Mouse (Mus musculus): ENCODE data around the gene AY358078. TPM values are rescaled to one million over a fixed set of nuclear protein-coding genes. Genes with fewer than 3 reads are reported as not detected.
A peak's percentile ranks its signal among the peaks of the same experiment; 100 is the strongest.
"Not testable (repeated sequence)": the region's sequence is repeated elsewhere in the genome, so short reads cannot be mapped to it uniquely, and the experiment has no call there.

The AY358078 gene
- total RNA-seq (2021) = not detected
- long read RNA-seq, experiment 1 = 0 reads
- long read RNA-seq, experiment 2 = 0 reads

DNA sequence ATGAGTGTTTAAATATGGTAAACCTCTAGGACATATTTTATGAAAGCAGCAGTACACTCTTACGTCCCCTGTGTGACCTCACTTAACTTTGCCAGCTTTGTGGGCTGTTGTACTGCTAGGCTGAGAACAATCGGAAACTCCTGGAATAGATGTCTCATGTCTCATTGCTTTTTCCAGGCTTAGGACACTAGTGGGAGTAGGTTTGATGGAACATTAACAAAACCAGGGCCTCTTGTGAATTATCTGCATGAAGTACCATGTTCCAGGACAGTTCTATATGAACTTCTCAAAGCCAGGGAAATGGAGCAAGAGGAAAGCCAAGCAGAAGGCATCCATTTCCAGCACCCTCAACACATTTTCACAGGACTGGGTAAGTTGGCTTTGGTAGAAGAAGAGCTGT lies at the start of gene AY358078:
Gene AY358078, plus strand, starts transcription at position 301 of the 400 bp plus-strand sequence.
- no peak for DNase-seq

DNA sequence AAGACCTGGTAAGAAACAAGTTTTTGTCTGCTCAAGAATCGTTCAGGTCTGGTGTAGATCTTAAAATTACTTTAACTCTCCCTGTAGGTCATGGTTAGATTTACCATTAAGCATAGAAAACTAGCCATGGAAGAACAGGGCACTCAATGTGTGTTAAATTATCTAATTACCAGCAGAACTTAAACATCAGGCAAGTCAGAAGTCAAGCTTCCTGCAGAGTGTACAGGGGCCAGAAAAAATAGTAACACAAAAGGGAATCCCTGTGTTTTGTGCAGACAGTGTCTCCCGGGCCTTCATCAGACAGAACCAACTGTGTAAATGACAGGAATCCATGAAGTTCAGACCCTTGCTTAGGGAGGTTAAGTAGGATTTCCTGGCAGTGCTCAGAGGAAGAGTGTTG lies 43.9 kb upstream of the AY358078 start:
- DNase-seq = no peak

DNA sequence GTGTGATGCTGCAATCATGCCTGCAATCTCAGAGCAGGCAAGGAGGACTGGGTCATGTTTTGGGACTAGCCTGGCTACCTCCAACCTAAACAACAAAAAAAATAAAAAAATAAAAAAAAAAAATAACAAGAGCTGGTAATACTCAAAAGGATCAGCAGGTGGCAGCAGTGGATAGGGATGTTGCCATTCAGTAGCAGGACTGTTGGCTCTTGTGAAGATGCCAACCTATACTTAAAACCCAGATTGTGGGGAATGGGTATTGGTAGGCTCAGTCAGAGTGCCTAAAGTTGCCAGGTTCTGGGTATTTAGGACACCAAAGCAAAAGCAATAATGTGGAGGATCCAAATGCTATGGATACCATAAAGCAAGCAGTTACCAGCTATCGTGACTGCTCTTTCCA lies 28.5 kb upstream of the AY358078 start:
- DNase-seq = not testable (repeated sequence)

- DNase-seq = no peak
Observed at GRCm38 (mm10) chr14:51773490-51773889, 26.4 kb upstream of the AY358078 start, which contains the start of gene Ang4. Ang4 (minus strand) TSS chr14:51773590.

- no peak for DNase-seq
Observed at GRCm38 (mm10) chr14:51777791-51778190, 22.1 kb upstream of the AY358078 start.

DNA sequence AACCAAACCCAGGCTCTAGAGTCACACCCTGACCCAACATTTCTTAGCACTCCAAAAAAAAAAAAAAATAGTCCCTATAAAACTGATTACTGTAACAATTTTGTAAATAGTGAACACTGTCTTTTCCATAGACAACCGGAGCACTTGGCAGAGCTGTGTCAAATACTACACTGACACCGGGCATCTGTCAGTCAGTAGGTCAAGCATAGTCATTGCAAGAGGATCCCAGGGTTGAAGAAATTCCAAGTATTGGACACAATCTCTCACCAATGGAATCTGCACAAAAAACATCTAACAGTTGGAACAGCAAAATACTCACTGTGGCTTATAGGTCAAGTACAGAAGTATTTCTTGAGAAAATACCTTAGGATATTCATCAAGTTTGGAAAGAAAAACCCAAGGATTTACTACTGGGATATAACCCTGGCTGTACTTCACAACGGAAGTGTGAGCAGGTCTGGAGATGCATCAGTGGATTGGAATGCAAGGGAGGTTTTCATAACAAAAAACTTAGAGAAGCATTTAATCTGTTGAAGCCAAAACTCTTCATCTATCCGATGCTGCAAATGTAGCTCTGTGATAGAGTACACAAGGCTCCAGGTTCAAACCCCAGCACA lies 20.9 kb upstream of the AY358078 start:
- DNase-seq = no peak

GRCm38 (mm10) chr14:51786335-51786734 lies 13.5 kb upstream of the AY358078 start:
- no peak for DNase-seq

GRCm38 (mm10) chr14:51787061-51787460 lies 12.8 kb upstream of the AY358078 start:
- DNase-seq = no peak

- no peak for DNase-seq
Observed at GRCm38 (mm10) chr14:51789196-51789595, 10.7 kb upstream of the AY358078 start.

GRCm38 (mm10) chr14:51794106-51794505 lies 5.7 kb upstream of the AY358078 start:
- no peak for DNase-seq

DNA sequence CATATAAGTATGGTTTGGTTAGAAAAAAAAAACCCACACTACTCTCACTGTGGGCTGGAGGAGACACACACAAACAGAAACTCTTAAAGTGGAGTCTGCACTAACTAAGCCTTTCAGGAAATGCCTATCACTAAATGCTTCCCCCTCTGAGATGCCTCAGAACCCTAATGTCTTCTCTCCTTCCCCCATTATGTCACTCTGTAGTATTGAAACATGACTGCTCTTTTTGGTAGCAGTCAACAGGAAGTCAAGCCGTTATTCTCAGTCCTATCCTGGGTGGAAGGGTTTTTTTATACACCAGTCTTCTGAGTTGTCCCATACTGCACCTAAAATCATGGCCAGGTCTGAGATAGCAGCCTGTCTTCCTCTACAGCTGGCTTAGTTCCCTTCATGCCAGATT lies 26.8 kb downstream of the AY358078 start:
- no peak for DNase-seq

GRCm38 (mm10) chr14:51827842-51828241 lies 28.0 kb downstream of the AY358078 start:
- DNase-seq = peak in 1 of 2 experiments; percentile 17

GRCm38 (mm10) chr14:51829188-51829587 lies 29.3 kb downstream of the AY358078 start:
- no peak for DNase-seq

DNA sequence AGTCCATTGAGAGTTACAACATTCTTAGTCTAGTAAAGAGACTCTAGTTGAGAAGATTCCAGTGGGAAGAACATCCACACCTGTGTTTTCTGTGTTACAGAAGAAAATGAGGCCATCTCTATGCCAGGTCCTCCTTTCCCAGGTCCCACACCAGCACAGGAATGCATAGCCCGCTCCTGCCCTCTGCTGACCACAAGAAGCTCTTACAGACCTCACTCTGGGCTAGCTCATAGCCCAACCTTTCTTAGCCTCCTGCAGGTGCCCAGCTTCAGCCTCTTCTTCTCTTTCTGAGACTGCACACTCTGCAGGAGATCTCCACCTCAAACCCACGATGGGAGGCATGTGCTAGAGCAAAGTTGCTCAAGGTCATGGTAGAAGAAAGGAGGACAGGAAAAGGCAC lies 38.6 kb downstream of the AY358078 start:
- DNase-seq = not testable (repeated sequence)

- no peak for DNase-seq
Observed at GRCm38 (mm10) chr14:51842250-51842649, 42.4 kb downstream of the AY358078 start.

- no peak for DNase-seq
Observed at GRCm38 (mm10) chr14:51842781-51843180, 42.9 kb downstream of the AY358078 start.

- DNase-seq = no peak
Observed at GRCm38 (mm10) chr14:51843882-51844281, 44.0 kb downstream of the AY358078 start.

DNA sequence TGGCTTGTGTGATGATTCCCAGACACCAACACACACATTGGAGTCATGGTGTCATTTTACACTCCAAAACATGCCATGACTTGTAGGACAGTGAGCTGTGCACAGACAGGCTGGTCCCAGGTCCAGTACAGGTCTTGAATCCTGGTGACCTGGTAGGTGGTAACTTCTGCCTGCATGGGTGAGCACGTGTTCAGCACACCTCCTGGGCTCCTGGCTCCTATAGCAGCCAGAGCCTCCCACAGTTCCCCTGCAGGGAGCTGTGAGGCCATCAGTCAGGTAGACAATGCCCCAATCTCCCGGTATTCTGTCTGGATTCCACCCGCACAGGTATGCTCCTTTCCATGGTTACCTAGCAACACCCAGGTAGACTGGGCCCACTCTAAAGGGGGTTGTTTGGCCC lies 46.7 kb downstream of the AY358078 start:
- DNase-seq = no peak

- DNase-seq = not testable (repeated sequence)
Observed at GRCm38 (mm10) chr14:51851006-51851405, 51.2 kb downstream of the AY358078 start.

DNA sequence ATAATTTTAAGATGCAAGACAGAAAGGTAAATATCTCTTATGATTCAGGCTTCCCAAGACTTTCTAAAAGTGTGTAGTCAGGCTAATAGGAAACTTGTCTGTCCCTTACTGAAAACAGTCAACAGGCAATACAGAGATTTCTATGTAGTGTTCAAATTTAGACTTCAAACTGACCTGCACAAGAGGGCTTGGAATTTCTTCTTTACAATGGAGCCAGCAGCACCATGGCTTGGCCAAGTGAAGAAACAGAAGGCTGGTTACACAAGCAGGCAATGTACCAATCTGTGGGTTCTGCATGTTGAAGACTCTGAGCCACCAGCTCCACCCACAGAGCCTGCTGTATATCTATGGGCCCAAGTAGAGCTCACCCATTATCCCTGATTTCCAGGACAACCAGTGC lies 53.6 kb downstream of the AY358078 start, which contains the start of gene Ear6:
Gene Ear6, plus strand, starts transcription at position 301 of the 400 bp plus-strand sequence.
- DNase-seq = no peak

DNA sequence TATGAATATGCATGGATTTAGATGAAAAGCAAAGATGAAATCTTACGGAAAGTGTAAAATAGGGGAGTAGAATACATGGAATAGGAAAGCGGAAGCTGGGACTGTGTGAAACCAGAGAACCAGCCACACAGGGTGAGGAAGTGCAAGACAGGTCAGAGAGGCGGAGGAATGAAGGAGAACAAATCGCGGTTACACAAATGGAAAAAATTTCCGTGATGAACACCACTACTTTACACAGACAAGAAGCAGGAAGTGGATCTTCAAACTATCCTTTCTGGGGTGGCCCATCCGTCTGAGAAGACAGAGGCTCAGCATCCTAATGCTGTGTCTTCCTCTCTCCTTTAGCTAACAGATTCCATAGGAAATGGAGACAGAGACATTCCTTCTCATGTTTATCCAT lies 55.4 kb downstream of the AY358078 start:
- not testable (repeated sequence) for DNase-seq

DNA sequence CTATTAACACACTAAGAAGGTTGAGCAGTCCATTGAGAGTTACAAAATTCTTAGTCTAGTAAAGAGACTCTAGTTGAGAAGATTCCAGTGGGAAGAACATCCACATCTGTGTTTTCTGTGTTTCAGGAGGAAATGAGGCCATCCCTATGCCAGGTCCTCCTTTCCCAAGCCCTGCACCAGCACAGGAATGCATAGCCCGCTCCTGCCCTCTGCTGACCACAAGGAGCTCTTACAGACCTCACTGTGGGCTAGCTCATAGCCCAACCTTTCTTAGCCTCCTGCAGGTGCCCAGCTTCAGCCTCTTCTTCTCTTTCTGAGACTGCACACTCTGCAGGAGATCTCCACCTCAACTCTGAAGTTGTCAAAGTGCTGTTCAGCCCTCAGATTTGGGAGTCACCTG lies 63.8 kb downstream of the AY358078 start:
- DNase-seq = peak in 1 of 2 experiments; percentile 6

GRCm38 (mm10) chr14:51870756-51871155 lies 70.9 kb downstream of the AY358078 start:
- no peak for DNase-seq

DNA sequence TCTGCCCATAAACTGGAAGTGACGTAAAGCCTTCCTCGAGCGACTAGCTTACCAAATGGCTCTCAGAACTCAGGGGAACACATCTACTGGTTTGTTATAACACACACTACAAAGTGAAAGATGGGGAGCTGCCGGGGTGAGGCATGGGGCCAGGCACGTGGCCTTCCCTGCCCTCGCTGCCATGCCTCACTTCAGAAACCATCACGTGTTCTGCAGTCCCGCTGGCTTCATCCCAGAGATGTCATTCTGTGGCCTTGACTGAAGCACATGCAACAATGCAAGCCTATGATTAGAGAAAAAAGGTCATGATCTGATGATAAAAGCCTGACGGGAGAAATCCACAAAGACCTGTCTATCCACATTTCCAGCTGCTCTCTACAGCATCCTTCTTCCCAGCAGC lies 71.9 kb downstream of the AY358078 start:
- DNase-seq = no peak
